Mouse (Mus musculus) CH12.LX (cell line): ENCODE data around the gene Gatad1. TPM values are rescaled to one million over a fixed set of nuclear protein-coding genes. Genes with fewer than 3 reads are reported as not detected.

Experiments used
- DNase-seq: peaks from one replicate; pipeline ENCODE4 v3.0.0-alpha.2; 2013; ENCODE audit errors: extremely low read depth
- H3K27ac ChIP-seq: 2 replicates; pipeline ENCODE4 v1.5.1; 2012; ENCODE audit warnings: low read depth, mild to moderate bottlenecking, control low read depth, moderate library complexity; ENCODE audit not compliant: insufficient read depth
- H3K27me3 ChIP-seq: replicated peaks from 2 replicates; pipeline ENCODE3; 2012; ENCODE audit warnings: inconsistent platforms
- H3K36me3 ChIP-seq, 2 experiments: replicated peaks in 1 of 2; 2 replicates each; pipeline versions ENCODE3 to v1.6.1; 2012; ENCODE audit warnings: inconsistent platforms in 1 of 2, low read length in 1 of 2, mild to moderate bottlenecking in 1 of 2, mixed read lengths in 1 of 2, moderate library complexity in 1 of 2; ENCODE audit not compliant: control insufficient read depth in 1 of 2, insufficient read depth in 1 of 2
- H3K4me1 ChIP-seq, 2 experiments: 2 replicates each; pipeline ENCODE4 v1.6.1; 2012; ENCODE audit warnings: inconsistent platforms in 1 of 2, moderate library complexity in 1 of 2; ENCODE audit not compliant: insufficient read depth in 2 of 2, control insufficient read depth in 1 of 2
- H3K4me2 ChIP-seq: 2 replicates; pipeline ENCODE4 v1.6.1; 2012; ENCODE audit warnings: low read depth, mild to moderate bottlenecking, control low read depth; ENCODE audit not compliant: poor library complexity, insufficient read depth, severe bottlenecking
- H3K4me3 ChIP-seq, 3 experiments: fragments of 150-350 bp in 1 of 3; sonication (generic) in 1 of 3; replicated peaks in 1 of 3; 2 replicates each; pipeline versions ENCODE3 to v1.5.1; 2011 to 2012; ENCODE audit warnings: low read depth in 2 of 3, low read length in 2 of 3, mild to moderate bottlenecking in 2 of 3, moderate library complexity in 2 of 3, control low read depth in 1 of 3, improper control_type of control experiment in 1 of 3, inconsistent platforms in 1 of 3, mixed read lengths in 1 of 3; ENCODE audit not compliant: poor library complexity in 1 of 3
- H3K79me2 ChIP-seq: replicated peaks from 2 replicates; pipeline ENCODE4 v1.6.1; 2012; ENCODE audit warnings: mild to moderate bottlenecking, moderate library complexity; ENCODE audit not compliant: control insufficient read depth, poor library complexity, insufficient read depth, severe bottlenecking; ENCODE audit errors: extremely low read depth
- H3K9ac ChIP-seq: 2 replicates; pipeline ENCODE4 v1.6.1; 2012; ENCODE audit warnings: low read depth, mild to moderate bottlenecking, control low read depth, moderate library complexity; ENCODE audit not compliant: insufficient read depth
- H3K9me3 ChIP-seq: replicated peaks from 2 replicates; pipeline ENCODE3; 2012; ENCODE audit warnings: low read length, inconsistent platforms, mixed read lengths
- CHD2 ChIP-seq: IDR thresholded peaks from 2 replicates; pipeline ENCODE4 v1.6.1; 2011; ENCODE audit warnings: low read length, improper control_type of control experiment
- ELF1 ChIP-seq: IDR thresholded peaks from 2 replicates; pipeline ENCODE4 v1.6.1; 2014; ENCODE audit warnings: low read depth, mild to moderate bottlenecking, inconsistent platforms, low read length, improper control_type of control experiment
- EP300 ChIP-seq: IDR thresholded peaks from 2 replicates; pipeline ENCODE4 v1.6.1; 2011; ENCODE audit warnings: low read length, improper control_type of control experiment
- GABPA ChIP-seq: IDR thresholded peaks from 2 replicates; pipeline ENCODE4 v1.6.1; 2012; ENCODE audit warnings: low read depth, low read length, improper control_type of control experiment, inconsistent platforms; ENCODE audit not compliant: insufficient replicate concordance
- HCFC1 ChIP-seq: IDR thresholded peaks from 2 replicates; pipeline ENCODE4 v1.6.1; 2012; ENCODE audit warnings: low read depth, mild to moderate bottlenecking, inconsistent platforms, low read length, improper control_type of control experiment
- IRF4 ChIP-seq: IDR thresholded peaks from 2 replicates; pipeline ENCODE4 v1.6.1; 2014; ENCODE audit warnings: low read depth, mild to moderate bottlenecking, inconsistent platforms, low read length, improper control_type of control experiment
- JUND ChIP-seq: conservative IDR thresholded peaks from 2 replicates; pipeline ENCODE4 v1.6.1; 2011; ENCODE audit warnings: low read depth, low read length, improper control_type of control experiment
- MAZ ChIP-seq: IDR thresholded peaks from 2 replicates; pipeline ENCODE4 v1.6.1; 2012; ENCODE audit warnings: low read depth, mild to moderate bottlenecking, inconsistent platforms, low read length, improper control_type of control experiment, moderate library complexity
- MEF2A ChIP-seq: IDR thresholded peaks from 2 replicates; pipeline ENCODE4 v1.6.1; 2014; ENCODE audit warnings: low read depth, mild to moderate bottlenecking, inconsistent platforms, low read length, improper control_type of control experiment, borderline replicate concordance
- MYC ChIP-seq: IDR thresholded peaks from 2 replicates; pipeline ENCODE4 v1.6.1; 2011; ENCODE audit warnings: low read depth, mild to moderate bottlenecking, improper control_type of control experiment, low read length
- NELFE ChIP-seq: IDR thresholded peaks from 2 replicates; pipeline ENCODE4 v1.6.1; 2011; ENCODE audit warnings: low read depth, low read length, improper control_type of control experiment
- PAX5 ChIP-seq: IDR thresholded peaks from 2 replicates; pipeline ENCODE4 v1.6.1; 2012; ENCODE audit warnings: low read length, inconsistent platforms, mixed read lengths
- POLR2A ChIP-seq: IDR thresholded peaks from 2 replicates; pipeline ENCODE4 v1.6.1; 2011; ENCODE audit warnings: low read depth, mild to moderate bottlenecking, improper control_type of control experiment, low read length
- POLR2AphosphoS2 ChIP-seq: IDR thresholded peaks from 2 replicates; pipeline ENCODE4 v1.6.1; 2011; ENCODE audit warnings: low read depth, low read length, improper control_type of control experiment
- RCOR1 ChIP-seq: conservative IDR thresholded peaks from 2 replicates; pipeline ENCODE4 v1.6.1; 2012; ENCODE audit warnings: low read depth, mild to moderate bottlenecking, inconsistent platforms, low read length, improper control_type of control experiment
- SIN3A ChIP-seq: IDR thresholded peaks from 2 replicates; pipeline ENCODE4 v1.6.1; 2012; ENCODE audit warnings: low read length, improper control_type of control experiment, inconsistent platforms
- TBP ChIP-seq: conservative IDR thresholded peaks from 2 replicates; pipeline ENCODE4 v1.6.1; 2011; ENCODE audit warnings: low read depth, low read length, improper control_type of control experiment
- TCF12 ChIP-seq: IDR thresholded peaks from 2 replicates; pipeline ENCODE4 v1.6.1; 2014; ENCODE audit warnings: low read depth, mild to moderate bottlenecking, inconsistent platforms, low read length, improper control_type of control experiment
- USF2 ChIP-seq: conservative IDR thresholded peaks from 2 replicates; pipeline ENCODE4 v1.6.1; 2011; ENCODE audit warnings: low read depth, low read length, improper control_type of control experiment
- ZC3H11A ChIP-seq: IDR thresholded peaks from 2 replicates; pipeline ENCODE4 v1.6.1; 2012; ENCODE audit warnings: low read depth, mild to moderate bottlenecking, inconsistent platforms, low read length, improper control_type of control experiment
- ZMIZ1 ChIP-seq: IDR thresholded peaks from 2 replicates; pipeline ENCODE4 v1.6.1; 2012; ENCODE audit warnings: low read depth, mild to moderate bottlenecking, inconsistent platforms, low read length, improper control_type of control experiment
- ZNF384 ChIP-seq: IDR thresholded peaks from 2 replicates; pipeline ENCODE4 v1.6.1; 2012; ENCODE audit warnings: low read depth, low read length, improper control_type of control experiment, inconsistent platforms
- dilution Hi-C: fragments of 300-500 bp; cut with MboI; formaldehyde crosslinking; loops from 2 replicates; pipeline ENCODE4 v1.14.3; 2020; ENCODE audit warnings: low sequenced_read_pairs; ENCODE audit not compliant: extremely low pct_unique_long_range_greater_than_20kb, extremely low pct_ligation_motif_present
- in situ Hi-C: fragments of 300-500 bp; cut with MboI; formaldehyde crosslinking; loops from 3 replicates; pipeline ENCODE4 v1.14.3; 2019; ENCODE audit warnings: low sequenced_read_pairs, low pct_ligation_motif_present, low pct_unique_long_range_greater_than_20kb, mixed read lengths
- polyA plus RNA-seq: library from polyadenylated mRNA; unstranded; fragments of >175 nt; gene quantifications from 2 replicates; pipeline ENCODE4 v1.2.1, GENCODE M21; 2012; ENCODE audit warnings: low read depth; ENCODE audit not compliant: insufficient read length
- total RNA-seq, 2 experiments: library from RNA; depleted of rRNA; stranded (reverse); fragments of 300-350 nt in 1 of 2; fragments of >200 nt in 1 of 2; gene quantifications; 2 replicates each; pipeline ENCODE4 v1.2.3; 2012 to 2014

Gene Gatad1
- total and polyA plus RNA-seq, 3 experiments = 51.2 to 133 (median 97.3) TPM

GRCm38 (mm10) chr5:3651621-3652020 is 5.4 kb downstream of the Gatad1 start:
- peaks cover 0 to 20% of the 10 kb centered on the region in 2 experiments; a peak in 2 of 4 replicates for H3K4me1 ChIP-seq
- no peak overlapping the region for H3K27ac ChIP-seq
- dilution Hi-C loops = no loop called here
- H3K27me3 ChIP-seq = no peaks in the 10 kb centered on the region
- no peak for TF ChIP-seq POLR2A
- no peak for TF ChIP-seq TBP
- TF ChIP-seq NELFE = no peak
- TF ChIP-seq PAX5 = no peak
- TF ChIP-seq ZMIZ1 = no peak
- no peak overlapping the region for H3K9ac ChIP-seq
- H3K9me3 ChIP-seq = no peaks in the 10 kb centered on the region
- no peak for DNase-seq
- H3K4me2 ChIP-seq = no peak overlapping the region
- H3K4me3 ChIP-seq = no peak overlapping the region
- H3K79me2 ChIP-seq = peaks cover 1% of the 10 kb centered on the region
- in situ Hi-C loops = no loop called here
- no peaks in the 10 kb centered on the region for H3K36me3 ChIP-seq

GRCm38 (mm10) chr5:3650881-3651280 is 6.1 kb downstream of the Gatad1 start, which contains the start of gene Tmbim7:
Gene Tmbim7 (plus strand): TSS chr5:3651181.
- Histone ChIP-seq H3K79me2 (peaks cover 3% of the 10 kb centered on the region), H3K9ac (no peak within 1 kb of the TSS), H3K4me1 (peaks cover 0 to 27% of the 10 kb centered on the region in 2 experiments; a peak in 2 of 4 replicates), H3K36me3 (no peaks in the 10 kb centered on the region), H3K9me3 (no peaks in the 10 kb centered on the region), H3K27ac (no peak within 1 kb of the TSS), H3K27me3 (no peaks in the 10 kb centered on the region), H3K4me3 (no peak within 1 kb of the TSS), H3K4me2 (no peak within 1 kb of the TSS)
- in situ Hi-C loops (no loop called here), dilution Hi-C loops (no loop called here)
- TF ChIP-seq NELFE (no peak), JUND (no peak), TCF12 (no peak), POLR2AphosphoS2 (no peak), ZMIZ1 (no peak), SIN3A (no peak), HCFC1 (no peak), MEF2A (no peak), IRF4 (no peak)
- no peak for DNase-seq

GRCm38 (mm10) chr5:3648849-3649210 is 8.2 kb downstream of the Gatad1 start:
- H3K36me3 ChIP-seq = peaks cover 10 to 18% of the 10 kb centered on the region in 2 experiments
- no peak overlapping the region for H3K4me3 ChIP-seq
- in situ Hi-C loops = loop anchor here (10.0 to 25.0 kb wide), 2 partner anchors 156 to 538 kb away; partner anchors contain the start of genes Ankib1, Krit1 and Mterf1b
- H3K9me3 ChIP-seq = no peaks in the 10 kb centered on the region
- no peak for DNase-seq
- TF ChIP-seq RCOR1 = no peak
- no peak for TF ChIP-seq ZC3H11A
- no peak for TF ChIP-seq IRF4
- no peak for TF ChIP-seq GABPA
- no peak for TF ChIP-seq MAZ
- TF ChIP-seq ZNF384 = no peak
- TF ChIP-seq ELF1 = no peak
- no peak for TF ChIP-seq SIN3A
- TF ChIP-seq MYC = no peak
- no peak for TF ChIP-seq EP300
- no peak for TF ChIP-seq CHD2
- no peak for TF ChIP-seq USF2
- TF ChIP-seq TBP = no peak
- TF ChIP-seq, all 38 proteins: peak for 0
- dilution Hi-C loops = no loop called here
- Histone ChIP-seq H3K27me3 (no peaks in the 10 kb centered on the region), H3K79me2 (peaks cover 17% of the 10 kb centered on the region), H3K27ac (no peak overlapping the region), H3K9ac (no peak overlapping the region), H3K4me1 (peaks cover 0 to 28% of the 10 kb centered on the region in 2 experiments; a peak in 2 of 4 replicates), H3K4me2 (no peak overlapping the region)
